Mouse (Mus musculus): ENCODE measurements around the gene Sh2b1. TPM values are rescaled to one million over a fixed set of nuclear protein-coding genes. Genes with fewer than 3 reads are reported as not detected.

The Sh2b1 gene
- polyA plus RNA-seq, 1 experiment: 146 TPM

DNA sequence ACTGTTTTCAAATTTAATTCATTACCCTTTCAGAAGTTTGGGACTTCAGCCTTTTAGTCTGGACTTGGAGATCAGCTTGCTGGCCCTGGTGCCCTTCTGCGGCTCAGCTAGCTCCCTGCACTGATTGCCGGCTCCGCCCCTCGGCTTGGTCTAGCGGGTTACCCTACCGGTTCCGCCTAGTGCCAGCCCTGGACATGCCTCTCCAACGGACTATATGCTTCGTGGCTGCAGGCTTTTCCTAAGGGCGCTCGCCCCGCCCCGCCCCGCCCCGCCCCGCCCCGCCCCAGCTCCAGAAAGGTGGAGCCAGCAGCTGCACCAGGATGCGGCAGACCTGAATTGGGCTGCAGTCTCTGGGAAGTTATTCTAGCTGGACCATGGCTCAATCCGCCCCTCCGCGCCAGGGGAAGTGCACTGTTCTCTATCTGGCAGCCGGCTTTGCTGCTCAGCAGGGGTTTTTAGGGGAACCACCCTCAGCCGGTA, 7.2 kb upstream of the Sh2b1 start:
- TF ChIP-seq CTCF (IDR thresholded peaks at IDR 0.05; ENCODE audit: borderline replicate concordance, control insufficient read depth, extremely low read depth, insufficient read depth, low read length, poor library complexity) (no peak), POLR2A (IDR thresholded peaks at IDR 0.05; ENCODE audit: control insufficient read depth, extremely low read depth, insufficient read depth, low read length, poor library complexity) (no peak)
- Histone ChIP-seq H3K27ac (ENCODE audit: control insufficient read depth, insufficient read depth, low read length) (no peak overlapping the region), H3K4me3 (ENCODE audit: control insufficient read depth, insufficient read depth, low read length) (peak overlapping the region; percentile 48), H3K36me3 (ENCODE audit: control insufficient read depth, insufficient read depth, low read length) (no peaks in the 10 kb centered on the region), H3K4me1 (replicated peaks; ENCODE audit: control insufficient read depth, insufficient read depth, low read length) (peaks cover 8% of the 10 kb centered on the region), H3K27me3 (ENCODE audit: control insufficient read depth, insufficient read depth, low read length) (no peaks in the 10 kb centered on the region)
- 1% methylated on average over 23 of the region's 23 CpGs for WGBS
- DNase-seq: peak; percentile 38

DNA sequence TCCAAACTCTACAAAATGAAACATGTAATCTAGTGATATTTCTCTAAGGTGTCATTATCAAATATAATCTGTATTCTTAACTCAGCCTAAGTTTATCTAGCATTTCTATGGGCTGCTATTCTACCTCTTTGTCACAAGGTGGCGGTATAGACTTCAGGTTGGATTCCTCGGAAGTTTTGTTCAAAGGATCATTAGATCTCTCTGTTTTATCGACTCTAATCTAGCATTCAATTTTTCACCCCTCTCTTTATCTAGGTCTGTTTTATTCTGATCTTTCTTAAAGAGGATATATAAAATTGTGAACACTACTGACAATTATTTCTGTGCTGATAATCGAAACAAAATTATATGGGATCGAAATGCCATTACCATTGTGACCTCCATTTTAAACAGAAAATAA, 6.5 kb upstream of the Sh2b1 start:
- Histone ChIP-seq H3K36me3 (ENCODE audit: control insufficient read depth, insufficient read depth, low read length) (no peaks in the 10 kb centered on the region), H3K4me3 (ENCODE audit: control insufficient read depth, insufficient read depth, low read length) (no peak overlapping the region), H3K27me3 (ENCODE audit: control insufficient read depth, insufficient read depth, low read length) (no peaks in the 10 kb centered on the region), H3K27ac (ENCODE audit: control insufficient read depth, insufficient read depth, low read length) (no peak overlapping the region), H3K4me1 (replicated peaks; ENCODE audit: control insufficient read depth, insufficient read depth, low read length) (peaks cover 6% of the 10 kb centered on the region)
- WGBS: 27% methylated on average over 5 of the region's 5 CpGs
- no peak for DNase-seq
- no peak for TF ChIP-seq POLR2A (IDR thresholded peaks at IDR 0.05; ENCODE audit: control insufficient read depth, extremely low read depth, insufficient read depth, low read length, poor library complexity)
- TF ChIP-seq CTCF (IDR thresholded peaks at IDR 0.05; ENCODE audit: borderline replicate concordance, control insufficient read depth, extremely low read depth, insufficient read depth, low read length, poor library complexity): no peak

DNA sequence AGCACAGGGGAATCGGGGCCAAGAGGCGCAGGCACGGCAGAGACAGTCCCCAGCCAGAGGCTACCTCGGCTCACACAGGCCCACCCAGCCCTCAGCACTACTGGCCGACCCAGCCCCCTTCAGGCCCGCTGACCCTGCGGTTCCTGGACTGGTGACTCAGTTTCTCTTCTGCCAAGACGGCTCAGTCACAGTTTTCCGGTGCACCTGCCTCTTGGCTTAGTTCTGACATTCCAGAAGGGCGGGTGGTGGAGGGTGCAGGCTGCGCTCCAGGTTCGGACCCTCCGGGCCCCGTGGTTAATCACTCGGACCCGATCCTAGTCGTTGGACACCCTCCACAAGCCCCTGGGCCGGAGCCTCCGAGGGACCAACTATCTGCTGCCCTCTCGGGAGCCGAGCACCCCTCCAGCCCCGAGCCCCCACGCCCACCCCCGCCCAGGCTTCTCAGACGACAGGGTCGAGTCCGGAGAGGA, 703 bp downstream of the Sh2b1 start:
- H3K27me3 ChIP-seq (ENCODE audit: control insufficient read depth, insufficient read depth, low read length): no peaks in the 10 kb centered on the region
- H3K36me3 ChIP-seq (ENCODE audit: control insufficient read depth, insufficient read depth, low read length): peaks cover 4% of the 10 kb centered on the region; the same call in 1 of the 2 replicates
- H3K4me1 ChIP-seq (replicated peaks; ENCODE audit: control insufficient read depth, insufficient read depth, low read length): peaks cover 49% of the 10 kb centered on the region
- H3K4me3 ChIP-seq (ENCODE audit: control insufficient read depth, insufficient read depth, low read length): peak overlapping the region; percentile 56
- no peak overlapping the region; the same call in 1 of the 2 replicates for H3K27ac ChIP-seq (ENCODE audit: control insufficient read depth, insufficient read depth, low read length)
- WGBS: under 1% methylated on average over 27 of the region's 27 CpGs
- TF ChIP-seq POLR2A (IDR thresholded peaks at IDR 0.05; ENCODE audit: control insufficient read depth, extremely low read depth, insufficient read depth, low read length, poor library complexity) (no peak), CTCF (IDR thresholded peaks at IDR 0.05; ENCODE audit: borderline replicate concordance, control insufficient read depth, extremely low read depth, insufficient read depth, low read length, poor library complexity) (no peak)
- DNase-seq: peak; percentile 49

DNA sequence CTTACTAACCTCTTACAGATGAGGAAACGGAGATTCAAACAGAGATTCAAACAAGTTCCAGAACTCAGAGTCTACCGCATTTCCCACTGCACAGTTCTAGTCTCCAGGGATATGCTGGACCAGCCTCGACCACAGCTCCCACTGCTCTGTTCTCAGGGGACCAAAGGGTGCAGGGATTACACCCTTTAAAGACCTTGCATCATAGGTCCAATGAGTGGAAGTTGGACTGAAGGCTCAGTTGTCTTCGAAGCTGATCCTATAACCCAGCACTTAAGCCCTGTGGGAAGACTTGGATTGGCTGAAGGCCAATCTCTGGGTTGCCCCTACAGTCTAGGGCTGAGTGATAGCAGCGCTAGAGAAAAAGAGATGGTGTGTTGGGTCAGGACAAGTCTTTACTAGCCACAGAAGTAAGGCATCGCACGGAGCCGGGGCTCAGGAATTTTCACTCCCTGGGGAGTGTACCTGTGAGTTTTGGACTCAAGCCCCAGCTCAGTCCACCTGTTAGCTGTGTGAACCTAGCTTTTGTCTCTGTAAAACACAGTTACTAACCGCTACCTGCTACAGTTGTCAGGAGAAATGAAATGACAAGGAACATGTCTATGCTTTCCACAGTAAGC, 1.6 kb downstream of the Sh2b1 start:
- H3K4me3 ChIP-seq (ENCODE audit: control insufficient read depth, insufficient read depth, low read length): 0 out of 2 replicates have a peak overlapping the region, but pooled peaks have one; percentile 56
- DNase-seq: no peak
- peaks cover 14% of the 10 kb centered on the region for H3K36me3 ChIP-seq (ENCODE audit: control insufficient read depth, insufficient read depth, low read length)
- WGBS: 82% methylated on average over 9 of the region's 9 CpGs
- H3K27ac ChIP-seq (ENCODE audit: control insufficient read depth, insufficient read depth, low read length): no peak overlapping the region
- TF ChIP-seq POLR2A (IDR thresholded peaks at IDR 0.05; ENCODE audit: control insufficient read depth, extremely low read depth, insufficient read depth, low read length, poor library complexity) (no peak), CTCF (IDR thresholded peaks at IDR 0.05; ENCODE audit: borderline replicate concordance, control insufficient read depth, extremely low read depth, insufficient read depth, low read length, poor library complexity) (no peak)
- peaks cover 53% of the 10 kb centered on the region for H3K4me1 ChIP-seq (replicated peaks; ENCODE audit: control insufficient read depth, insufficient read depth, low read length)
- no peaks in the 10 kb centered on the region for H3K27me3 ChIP-seq (ENCODE audit: control insufficient read depth, insufficient read depth, low read length)

DNA sequence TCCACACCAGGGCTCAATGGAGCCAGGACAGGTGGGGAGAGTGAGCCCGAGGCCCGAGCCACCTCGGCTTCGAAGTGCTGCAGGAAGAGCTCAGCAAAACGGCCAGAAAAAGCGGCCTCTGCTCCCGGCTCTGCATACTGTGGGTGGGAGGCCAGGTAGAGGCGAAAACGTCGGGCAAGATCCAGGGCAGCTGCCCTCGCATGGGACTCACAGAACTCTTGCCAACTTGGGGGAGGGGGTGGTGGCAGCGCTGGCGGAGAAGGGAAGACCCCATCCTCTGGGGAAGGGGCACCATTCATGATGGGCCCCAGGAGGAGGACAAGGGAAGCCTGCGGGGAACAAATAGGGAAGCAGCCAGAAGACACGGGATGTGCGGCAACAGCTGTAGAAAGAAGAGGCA, 2.5 kb downstream of the Sh2b1 start:
- Histone ChIP-seq H3K4me3 (ENCODE audit: control insufficient read depth, insufficient read depth, low read length) (peak overlapping the region; percentile 17), H3K27ac (ENCODE audit: control insufficient read depth, insufficient read depth, low read length) (peak overlapping the region; percentile 72), H3K4me1 (replicated peaks; ENCODE audit: control insufficient read depth, insufficient read depth, low read length) (peaks cover 53% of the 10 kb centered on the region), H3K27me3 (ENCODE audit: control insufficient read depth, insufficient read depth, low read length) (no peaks in the 10 kb centered on the region), H3K36me3 (ENCODE audit: control insufficient read depth, insufficient read depth, low read length) (peaks cover 19% of the 10 kb centered on the region)
- TF ChIP-seq POLR2A (IDR thresholded peaks at IDR 0.05; ENCODE audit: control insufficient read depth, extremely low read depth, insufficient read depth, low read length, poor library complexity): no peak
- TF ChIP-seq CTCF (IDR thresholded peaks at IDR 0.05; ENCODE audit: borderline replicate concordance, control insufficient read depth, extremely low read depth, insufficient read depth, low read length, poor library complexity): no peak
- no peak for DNase-seq
- 23% methylated on average over 16 of the region's 16 CpGs for WGBS

DNA sequence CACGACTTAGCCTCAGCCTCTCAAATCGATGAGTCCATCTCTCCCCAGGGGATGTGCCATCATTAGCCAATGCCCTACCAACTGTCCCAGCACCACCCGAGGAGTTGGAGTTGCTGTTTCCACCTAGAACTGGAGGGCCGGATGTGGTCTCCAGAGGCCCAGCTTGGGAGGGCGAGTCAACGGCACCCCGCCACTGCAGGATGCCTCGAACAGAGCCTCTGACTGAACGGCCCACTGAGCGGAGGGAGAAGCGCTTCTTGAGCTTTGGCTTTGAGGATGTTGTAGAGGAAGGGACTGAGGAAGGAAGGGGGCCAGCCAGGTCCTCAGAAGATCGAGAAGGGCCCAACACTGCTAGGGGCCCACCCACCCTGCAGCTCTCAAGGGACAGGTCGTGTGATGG, 2.9 kb downstream of the Sh2b1 start:
- peaks cover 53% of the 10 kb centered on the region for H3K4me1 ChIP-seq (replicated peaks; ENCODE audit: control insufficient read depth, insufficient read depth, low read length)
- peak overlapping the region; percentile 72 for H3K27ac ChIP-seq (ENCODE audit: control insufficient read depth, insufficient read depth, low read length)
- peak overlapping the region; percentile 25 for H3K4me3 ChIP-seq (ENCODE audit: control insufficient read depth, insufficient read depth, low read length)
- WGBS: 9% methylated on average over 13 of the region's 13 CpGs
- H3K36me3 ChIP-seq (ENCODE audit: control insufficient read depth, insufficient read depth, low read length): peaks cover 19% of the 10 kb centered on the region
- TF ChIP-seq POLR2A (IDR thresholded peaks at IDR 0.05; ENCODE audit: control insufficient read depth, extremely low read depth, insufficient read depth, low read length, poor library complexity): peak; percentile 41; the same call in 1 of the 2 replicates
- 0 out of 2 replicates have a peak, but pooled peaks have one; percentile 0 for TF ChIP-seq CTCF (IDR thresholded peaks at IDR 0.05; ENCODE audit: borderline replicate concordance, control insufficient read depth, extremely low read depth, insufficient read depth, low read length, poor library complexity)
- no peaks in the 10 kb centered on the region for H3K27me3 ChIP-seq (ENCODE audit: control insufficient read depth, insufficient read depth, low read length)
- peak; percentile 66 for DNase-seq

Measured in thymus, adult 2 months (tissue).